Mouse (Mus musculus) bone marrow macrophage, adult 2 months (primary cell): Measurements from ENCODE around the gene Stat1.

Source experiments
- CTCF ChIP-seq: IDR thresholded peaks from 2 replicates; pipeline ENCODE4 v1.5.1; 2012; ENCODE audit warnings: low read depth, mild to moderate bottlenecking, low read length, moderate library complexity
- POLR2A ChIP-seq: IDR thresholded peaks from 2 replicates; pipeline ENCODE4 v1.6.1; 2012; ENCODE audit warnings: mild to moderate bottlenecking, low read depth, low read length, borderline replicate concordance

GRCm38 (mm10) chr1:52148178-52148577 lies 28.9 kb downstream of the Stat1 start:
- no peak for TF ChIP-seq CTCF
- no peak for TF ChIP-seq POLR2A
